Mouse (Mus musculus): Measurements from ENCODE around the gene Ssr4. TPM values are rescaled to one million over a fixed set of nuclear protein-coding genes. Genes with fewer than 3 reads are reported as not detected.

Ssr4 gene
- polyA plus RNA-seq (2014; fragmentation: Illumina TruSeq; extraction: RNeasy Lipid Tissue Mini Kit (QIAGEN cat#74804)), result 14.9 TPM

DNA sequence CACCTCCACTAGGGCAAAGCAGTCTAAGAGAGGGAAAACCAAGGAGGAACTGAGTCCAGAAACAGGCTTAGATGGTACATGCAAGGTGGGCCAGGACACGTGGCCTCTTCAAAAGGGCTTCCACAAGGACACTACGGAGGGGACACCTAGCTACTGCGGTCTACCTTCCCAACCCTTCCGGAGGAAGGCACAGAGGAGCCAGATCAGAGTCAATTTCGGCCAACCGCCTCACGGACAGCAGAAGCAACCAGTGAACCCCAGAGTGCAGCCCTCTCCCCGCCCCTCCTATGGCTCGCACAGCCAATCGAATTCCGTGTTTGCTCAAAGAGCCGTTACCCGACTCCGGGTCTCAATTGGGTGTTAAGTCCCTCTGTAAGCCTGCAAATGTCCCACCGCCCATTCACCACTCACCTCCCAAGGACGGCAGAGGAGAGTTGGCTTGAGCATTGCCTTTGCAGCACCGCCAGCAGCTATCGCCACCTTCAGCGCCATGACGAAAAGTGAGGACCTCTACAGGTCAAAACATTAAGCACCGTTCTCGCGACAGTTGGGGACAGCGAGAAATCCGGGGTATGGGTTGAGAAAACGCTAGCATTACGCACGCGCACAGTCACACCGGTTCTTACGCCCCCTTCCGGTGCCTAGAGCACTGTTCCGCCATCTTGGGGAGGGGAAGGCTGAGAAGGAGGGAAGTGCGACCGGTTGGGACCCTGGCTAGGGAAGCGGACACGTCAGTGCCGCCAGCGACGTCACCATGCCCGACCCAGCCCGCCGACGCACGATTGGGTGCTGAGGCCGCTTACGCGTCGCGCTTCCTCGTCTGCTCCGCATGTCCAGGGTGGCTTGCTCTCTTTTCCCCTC lies at the start of gene Ssr4, which contains the start of gene Idh3g:
Gene Ssr4 (plus strand): TSS at position 665 of the 861 bp plus-strand sequence.
Gene Idh3g (minus strand): TSS at position 534 of the 861 bp plus-strand sequence.

DNA sequence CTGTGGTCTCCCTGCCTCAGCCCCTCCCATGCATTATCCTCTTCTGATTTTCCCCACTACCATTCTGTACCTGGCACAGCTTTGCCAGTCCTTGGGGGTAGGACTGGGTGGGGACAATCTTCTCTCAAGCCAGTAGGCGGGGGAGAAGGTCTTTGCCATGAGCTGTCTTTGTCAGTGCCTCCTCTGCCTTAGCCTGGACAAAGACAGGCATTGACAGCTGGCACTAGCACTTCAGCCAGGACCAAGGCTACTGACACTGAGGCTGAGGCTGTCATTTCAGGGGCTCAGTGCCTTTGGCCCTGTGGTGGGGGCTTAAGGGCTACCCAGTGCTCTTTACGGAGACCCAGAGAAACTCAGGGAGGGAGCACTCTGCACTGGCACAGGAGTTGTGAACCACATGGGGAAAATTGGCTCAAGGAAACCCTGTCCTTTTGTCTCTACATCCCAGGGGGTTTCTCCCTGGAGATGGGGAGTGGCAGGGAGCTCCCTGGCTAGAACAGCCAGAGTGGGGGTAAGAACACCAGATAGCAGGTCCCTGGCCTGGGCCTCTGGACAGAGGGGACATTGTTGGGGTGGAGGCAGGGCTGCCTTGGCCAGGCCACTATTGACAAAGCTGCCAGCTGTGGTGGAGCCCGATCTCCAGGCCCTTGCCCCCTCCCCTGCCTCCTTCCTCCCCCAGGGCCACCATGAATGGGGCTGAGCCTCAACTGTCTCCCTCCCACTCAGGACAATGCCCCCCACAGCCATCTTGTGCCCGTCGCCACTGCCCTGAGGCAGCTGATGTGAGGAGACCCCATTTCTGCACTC lies 30.3 kb upstream of the Ssr4 start, which contains the start of gene Plxnb3:
Gene Plxnb3 (plus strand): TSS at position 757 of the 807 bp plus-strand sequence.

DNA sequence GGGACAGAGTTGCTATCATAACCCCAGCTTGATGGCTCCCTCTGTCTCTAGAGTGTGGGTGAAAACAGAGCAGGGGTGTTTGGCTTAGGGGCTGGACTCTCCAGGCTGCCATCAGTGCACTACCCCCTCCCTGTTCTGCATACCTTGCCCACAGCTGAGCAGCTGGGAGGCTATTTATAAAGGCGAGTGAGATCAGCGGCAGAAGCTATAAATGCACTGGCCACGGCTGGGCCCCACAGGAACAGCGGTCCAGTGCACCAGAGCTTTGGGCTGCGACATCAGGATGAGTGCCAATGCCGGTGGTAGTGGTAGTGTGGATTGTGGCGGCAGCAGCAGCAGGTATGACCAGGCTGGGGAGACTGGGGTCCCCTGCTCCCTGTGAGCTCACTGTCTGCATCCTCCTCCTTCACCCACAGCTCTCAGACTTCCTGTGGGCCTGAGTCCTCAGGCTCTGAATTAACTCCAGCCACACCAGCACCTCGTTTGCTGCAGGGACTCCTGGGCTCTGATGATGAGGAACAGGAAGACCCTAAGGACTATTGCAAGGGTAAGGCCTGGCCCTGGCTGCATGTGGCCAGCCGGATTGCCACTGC lies 12.6 kb upstream of the Ssr4 start, which contains the start of gene Srpk3:
Gene Srpk3 (plus strand): TSS at position 238 of the 593 bp plus-strand sequence.

DNA sequence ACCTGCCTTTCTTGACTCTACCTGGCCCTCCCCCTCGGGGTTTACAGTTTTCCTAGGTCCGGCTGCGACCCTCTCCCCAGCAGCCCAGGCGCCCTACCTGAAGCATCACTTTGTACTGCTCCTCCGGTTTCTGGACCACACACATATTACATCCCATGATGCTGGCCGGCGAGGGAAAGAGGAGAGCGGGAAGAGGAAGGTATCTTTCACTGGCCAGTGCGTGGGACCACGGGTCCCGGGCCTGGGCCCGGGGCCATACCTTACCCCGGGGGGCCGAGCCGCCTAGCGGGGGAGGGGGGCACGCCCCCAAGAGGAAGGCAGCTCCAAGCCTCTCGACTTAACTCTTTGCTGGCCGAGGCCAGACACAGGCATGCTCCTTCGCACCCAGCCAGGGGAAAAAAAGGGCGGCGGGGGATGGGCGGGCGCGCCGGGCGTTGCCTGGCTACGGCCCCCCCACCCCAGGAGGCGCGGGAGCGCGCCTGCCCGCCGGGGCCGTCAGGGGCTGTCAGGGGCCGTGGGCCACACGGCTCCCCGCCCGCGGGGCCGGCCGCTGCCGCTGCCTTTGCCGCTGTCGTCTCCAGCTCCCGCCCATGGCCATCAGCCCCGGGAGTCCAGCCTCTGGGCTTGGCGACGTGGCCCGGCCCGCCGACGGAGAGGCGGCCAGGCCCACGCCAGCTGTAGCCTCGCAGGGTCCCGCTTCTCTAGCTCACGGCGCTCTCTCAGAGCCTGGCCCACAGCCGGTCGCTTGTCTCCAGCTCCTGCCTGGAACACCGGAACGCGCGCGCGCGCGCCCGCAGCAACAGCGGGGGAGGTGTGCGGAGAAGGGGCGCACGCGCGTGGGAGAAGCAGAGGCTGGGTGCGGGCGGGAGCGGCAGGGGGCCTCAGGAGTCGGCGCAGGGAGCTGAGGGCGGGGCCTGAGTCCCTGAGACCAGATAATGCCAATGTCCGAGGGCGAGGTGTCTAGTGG lies 37.6 kb downstream of the Ssr4 start, which contains the start of gene Pdzd4:
Gene Pdzd4 (minus strand): TSS at position 785 of the 967 bp plus-strand sequence.

Other genes with a start within 250 kb of the Ssr4 start
- gene Dusp9, start 147.6 kb upstream of the Ssr4 start, polyA plus RNA-seq (2014; fragmentation: Illumina TruSeq; extraction: RNeasy Lipid Tissue Mini Kit (QIAGEN cat#74804)), result not detected
- not detected for gene Pnck, start 126.9 kb upstream of the Ssr4 start, polyA plus RNA-seq (2014; fragmentation: Illumina TruSeq; extraction: RNeasy Lipid Tissue Mini Kit (QIAGEN cat#74804))
- gene Slc6a8, start 113.9 kb upstream of the Ssr4 start, polyA plus RNA-seq (2014; fragmentation: Illumina TruSeq; extraction: RNeasy Lipid Tissue Mini Kit (QIAGEN cat#74804)), result 24.7 TPM
- gene Bcap31, start 70.9 kb upstream of the Ssr4 start, polyA plus RNA-seq (2014; fragmentation: Illumina TruSeq; extraction: RNeasy Lipid Tissue Mini Kit (QIAGEN cat#74804)), result 139 TPM
- 1.4 TPM for gene Abcd1, start 70.4 kb upstream of the Ssr4 start, polyA plus RNA-seq (2014; fragmentation: Illumina TruSeq; extraction: RNeasy Lipid Tissue Mini Kit (QIAGEN cat#74804))
- not detected for gene Plxnb3, start 29.9 kb upstream of the Ssr4 start, polyA plus RNA-seq (2014; fragmentation: Illumina TruSeq; extraction: RNeasy Lipid Tissue Mini Kit (QIAGEN cat#74804))
- not detected for gene Srpk3, start 12.6 kb upstream of the Ssr4 start, polyA plus RNA-seq (2014; fragmentation: Illumina TruSeq; extraction: RNeasy Lipid Tissue Mini Kit (QIAGEN cat#74804))
- gene Idh3g, start 131 bp upstream of the Ssr4 start, polyA plus RNA-seq (2014; fragmentation: Illumina TruSeq; extraction: RNeasy Lipid Tissue Mini Kit (QIAGEN cat#74804)), result 19.0 TPM
- gene Pdzd4, start 37.9 kb downstream of the Ssr4 start, polyA plus RNA-seq (2014; fragmentation: Illumina TruSeq; extraction: RNeasy Lipid Tissue Mini Kit (QIAGEN cat#74804)), result 1.2 TPM
- not detected for gene Avpr2, start 105.1 kb downstream of the Ssr4 start, polyA plus RNA-seq (2014; fragmentation: Illumina TruSeq; extraction: RNeasy Lipid Tissue Mini Kit (QIAGEN cat#74804))
- 0.48 TPM for gene L1cam, start 109.1 kb downstream of the Ssr4 start, polyA plus RNA-seq (2014; fragmentation: Illumina TruSeq; extraction: RNeasy Lipid Tissue Mini Kit (QIAGEN cat#74804))
- gene Arhgap4, start 134.8 kb downstream of the Ssr4 start, polyA plus RNA-seq (2014; fragmentation: Illumina TruSeq; extraction: RNeasy Lipid Tissue Mini Kit (QIAGEN cat#74804)), result 0.46 TPM
- 6.2 TPM for gene Naa10, start 134.9 kb downstream of the Ssr4 start, polyA plus RNA-seq (2014; fragmentation: Illumina TruSeq; extraction: RNeasy Lipid Tissue Mini Kit (QIAGEN cat#74804))
- gene Renbp, start 143.8 kb downstream of the Ssr4 start, polyA plus RNA-seq (2014; fragmentation: Illumina TruSeq; extraction: RNeasy Lipid Tissue Mini Kit (QIAGEN cat#74804)), result 2.0 TPM
- gene Hcfc1, start 179.3 kb downstream of the Ssr4 start, polyA plus RNA-seq (2014; fragmentation: Illumina TruSeq; extraction: RNeasy Lipid Tissue Mini Kit (QIAGEN cat#74804)), result 43.7 TPM
- gene Irak1, start 236.9 kb downstream of the Ssr4 start, polyA plus RNA-seq (2014; fragmentation: Illumina TruSeq; extraction: RNeasy Lipid Tissue Mini Kit (QIAGEN cat#74804)), result 50.0 TPM